Mouse (Mus musculus) urinary bladder, postnatal 36 days (tissue): ENCODE data around the gene Plxna1.

Experiments
- DNase-seq, 2 experiments: peaks; one replicate each; pipeline ENCODE4 v3.0.0; 2022; ENCODE audit warnings: low spot score in 2 of 2, mixed read lengths in 1 of 2

The Plxna1 gene

GRCm38 (mm10) chr6:89285116-89285515, 77.3 kb downstream of the Plxna1 start:
- no peak for DNase-seq

GRCm38 (mm10) chr6:89283095-89283494, 79.3 kb downstream of the Plxna1 start:
- no peak for DNase-seq

GRCm38 (mm10) chr6:89282626-89283025, 79.8 kb downstream of the Plxna1 start:
- no peak for DNase-seq

GRCm38 (mm10) chr6:89281492-89282332, 80.7 kb downstream of the Plxna1 start:
- DNase-seq, result no peak

- peak in 1 of 2 experiments; percentile 26 for DNase-seq
These were observed 81.9 kb downstream of the Plxna1 start for GRCm38 (mm10) chr6:89280555-89280954.

- DNase-seq, result no peak
These were observed 90.5 kb downstream of the Plxna1 start for GRCm38 (mm10) chr6:89271731-89272475.

GRCm38 (mm10) chr6:89267181-89267580, 95.2 kb downstream of the Plxna1 start:
- no peak for DNase-seq
